Mouse (Mus musculus) hindbrain, postnatal 0 days (tissue): ENCODE measurements around the gene A730061H03Rik. TPM values are rescaled to one million over a fixed set of nuclear protein-coding genes. Genes with fewer than 3 reads are reported as not detected.

Source experiments
- ATAC-seq: fragments of 200-750 bp; cut with Nextera tagmentation; 2 replicates; pipeline ENCODE4 v1.8.0; 2017; ENCODE audit warnings: mild to moderate bottlenecking, moderate TSS enrichment, moderate library complexity
- DNase-seq: peaks from one replicate; pipeline ENCODE4 v3.0.0-alpha.2; 2015; ENCODE audit warnings: low spot score
- H3K27ac ChIP-seq: fragments of 300-500 bp; sonication (generic); 2 replicates; pipeline ENCODE4 v1.5.1; 2014; ENCODE audit warnings: mild to moderate bottlenecking
- H3K27me3 ChIP-seq: fragments of 300-500 bp; sonication (generic); 2 replicates; pipeline ENCODE4 v1.6.1; 2014; ENCODE audit warnings: low read length, mixed read lengths; ENCODE audit not compliant: insufficient read depth
- H3K36me3 ChIP-seq: fragments of 300-500 bp; sonication (generic); 2 replicates; pipeline ENCODE4 v1.6.1; 2014; ENCODE audit warnings: low read length, mixed read lengths; ENCODE audit not compliant: insufficient read depth
- H3K4me1 ChIP-seq: fragments of 300-500 bp; sonication (generic); 2 replicates; pipeline ENCODE4 v1.6.1; 2014; ENCODE audit warnings: antibody characterized with exemption, low read length, mixed read lengths; ENCODE audit not compliant: insufficient read depth
- H3K4me2 ChIP-seq: fragments of 300-500 bp; sonication (generic); 2 replicates; pipeline ENCODE4 v1.6.1; 2014; ENCODE audit warnings: low read depth, mild to moderate bottlenecking, low read length, moderate library complexity, mixed read lengths
- H3K4me3 ChIP-seq: fragments of 300-500 bp; sonication (generic); 2 replicates; pipeline ENCODE4 v1.5.1; 2014; ENCODE audit warnings: low read length
- H3K9ac ChIP-seq: fragments of 300-500 bp; sonication (generic); replicated peaks from 2 replicates; pipeline ENCODE4 v1.6.1; 2014; ENCODE audit warnings: mild to moderate bottlenecking, low read length, moderate library complexity, mixed read lengths
- H3K9me3 ChIP-seq: fragments of 300-500 bp; sonication (generic); 2 replicates; pipeline ENCODE4 v1.6.1; 2016; ENCODE audit warnings: low read length, mixed read lengths
- CTCF ChIP-seq: IDR thresholded peaks from 2 replicates; pipeline ENCODE4 v1.5.1; 2016; ENCODE audit warnings: antibody characterized with exemption, control low read depth, low read depth
- WGBS: fragments of 180-500 bp; shearing (Covaris S2); extraction: QIAGEN DNeasy Blood & Tissue Kit; methylation state at CpG from one replicate; pipeline ENCODE4 v1.1.7; 2014; 5-methylcytosine and 5-hydroxymethylcytosine counted together
- polyA plus RNA-seq: library from polyadenylated mRNA; unstranded; fragments of >200 nt; fragmentation: Nextera tagmentation; extraction: Ambion mirVana; gene quantifications from 2 replicates; pipeline ENCODE4 v1.2.1, GENCODE M21; 2015
- total RNA-seq: library from RNA; depleted of rRNA; stranded (reverse); fragments of >200 nt; gene quantifications from 2 replicates; pipeline ENCODE4 v1.2.3, GENCODE M21; 2014

A730061H03Rik gene
- total and polyA plus RNA-seq, 2 experiments from 2014 or later: not detected

GRCm38 (mm10) chr14:55598521-55599390 lies 38.5 kb upstream of the A730061H03Rik start:
- Histone ChIP-seq H3K4me3 (no peak overlapping the region), H3K9me3 (no peaks in the 10 kb centered on the region), H3K4me2 (no peak overlapping the region), H3K36me3 (peaks cover 75% of the 10 kb centered on the region), H3K9ac (no peak overlapping the region), H3K27me3 (no peaks in the 10 kb centered on the region), H3K27ac (no peak overlapping the region), H3K4me1 (no peaks in the 10 kb centered on the region)
- TF ChIP-seq CTCF: no peak
- no peak for ATAC-seq
- WGBS: 94% methylated on average over 21 of the region's 21 CpGs
- no peak for DNase-seq

- H3K36me3 ChIP-seq: peaks cover 57% of the 10 kb centered on the region
- WGBS: 63% methylated on average over 13 of the region's 13 CpGs
- no peaks in the 10 kb centered on the region for H3K27me3 ChIP-seq
- TF ChIP-seq CTCF: no peak
- no peak overlapping the region for H3K27ac ChIP-seq
- ATAC-seq (no peak), DNase-seq (peak; percentile 48)
- H3K4me1 ChIP-seq: peaks cover 16% of the 10 kb centered on the region
- H3K4me2 ChIP-seq: no peak overlapping the region
- H3K4me3 ChIP-seq: no peak overlapping the region
- no peak overlapping the region for H3K9ac ChIP-seq
- no peaks in the 10 kb centered on the region for H3K9me3 ChIP-seq
These were observed 36.0 kb upstream of the A730061H03Rik start for GRCm38 (mm10) chr14:55596036-55596690.

GRCm38 (mm10) chr14:55592226-55592625 lies 32.0 kb upstream of the A730061H03Rik start:
- Histone ChIP-seq H3K36me3 (peaks cover 30% of the 10 kb centered on the region), H3K9ac (peak overlapping the region; percentile 72), H3K4me3 (peak overlapping the region; percentile 79), H3K4me1 (peaks cover 20% of the 10 kb centered on the region), H3K9me3 (no peaks in the 10 kb centered on the region), H3K27ac (peak overlapping the region; percentile 96), H3K27me3 (no peaks in the 10 kb centered on the region), H3K4me2 (peak overlapping the region; percentile 90)
- DNase-seq: no peak
- no peak for ATAC-seq
- no peak for TF ChIP-seq CTCF
- 7% methylated on average over 16 of the region's 16 CpGs for WGBS

- H3K9ac ChIP-seq: peak within 1 kb of the TSS; percentile 72
- peak; percentile 89 for ATAC-seq
- WGBS: 0% methylated on average over 33 of the region's 33 CpGs
These were observed 31.2 kb upstream of the A730061H03Rik start, which contains the start of gene Rnf31 for GRCm38 (mm10) chr14:55591331-55591891. Gene Rnf31 (plus strand): TSS chr14:55591708.

GRCm38 (mm10) chr14:55590748-55591330 lies 30.6 kb upstream of the A730061H03Rik start, which contains the start of gene Psme2:
Gene Psme2 (minus strand): TSS chr14:55591113.
- no peak for TF ChIP-seq CTCF
- H3K9ac ChIP-seq: peak within 1 kb of the TSS; percentile 72
- peak within 1 kb of the TSS; percentile 90 for H3K4me2 ChIP-seq
- H3K36me3 ChIP-seq: peaks cover 17% of the 10 kb centered on the region
- DNase-seq: peak; percentile 97
- ATAC-seq: peak; percentile 96
- peak within 1 kb of the TSS; percentile 79 for H3K4me3 ChIP-seq
- peaks cover 20% of the 10 kb centered on the region for H3K4me1 ChIP-seq
- WGBS: under 1% methylated on average over 21 of the region's 22 CpGs
- H3K9me3 ChIP-seq: no peaks in the 10 kb centered on the region
- H3K27ac ChIP-seq: peak within 1 kb of the TSS; percentile 96
- H3K27me3 ChIP-seq: no peaks in the 10 kb centered on the region

More at GRCm38 (mm10) chr14:55591331-55591891, 31.2 kb upstream of the A730061H03Rik start, which contains the start of gene Rnf31:
- TF ChIP-seq CTCF: 0 out of 2 replicates have a peak, but pooled peaks have one; percentile 1
- peak; percentile 94 for DNase-seq
- peaks cover 23% of the 10 kb centered on the region for H3K36me3 ChIP-seq
- H3K4me3 ChIP-seq: peak within 1 kb of the TSS; percentile 79
- peak within 1 kb of the TSS; percentile 96 for H3K27ac ChIP-seq
- H3K9me3 ChIP-seq: no peaks in the 10 kb centered on the region
- peaks cover 20% of the 10 kb centered on the region for H3K4me1 ChIP-seq
- H3K27me3 ChIP-seq: no peaks in the 10 kb centered on the region
- peak within 1 kb of the TSS; percentile 90 for H3K4me2 ChIP-seq
